Mouse (Mus musculus): Measurements from ENCODE around the gene Kcnn3.

GRCm38 (mm10) chr3:89626556-89626955, 106.6 kb downstream of the Kcnn3 start:
- no peak for TF ChIP-seq CTCF (IDR thresholded peaks at IDR 0.05; ENCODE audit: control insufficient read depth, insufficient read depth, insufficient replicate concordance, low read depth, low read length)
- TF ChIP-seq POLR2A (IDR thresholded peaks at IDR 0.05; ENCODE audit: control insufficient read depth, low read depth, low read length) = no peak
